Mouse (Mus musculus) layer of hippocampus, adult 8-10 months (tissue): Measurements from ENCODE around the gene Chkb. TPM values are rescaled to one million over a fixed set of nuclear protein-coding genes. Genes with fewer than 3 reads are reported as not detected.

Experiments used
- DNase-seq, 2 experiments: peaks; one replicate each; pipeline ENCODE4 v3.0.0; 2022; ENCODE audit warnings: low spot score in 2 of 2
- total RNA-seq, 4 experiments: library from RNA; stranded (reverse); gene quantifications; 2 replicates each; pipeline ENCODE4 v1.2.4; 2022

The Chkb gene
- 10 to 100 TPM; 42.9 to 50.3 (median 46.2) TPM for total RNA-seq

DNA sequence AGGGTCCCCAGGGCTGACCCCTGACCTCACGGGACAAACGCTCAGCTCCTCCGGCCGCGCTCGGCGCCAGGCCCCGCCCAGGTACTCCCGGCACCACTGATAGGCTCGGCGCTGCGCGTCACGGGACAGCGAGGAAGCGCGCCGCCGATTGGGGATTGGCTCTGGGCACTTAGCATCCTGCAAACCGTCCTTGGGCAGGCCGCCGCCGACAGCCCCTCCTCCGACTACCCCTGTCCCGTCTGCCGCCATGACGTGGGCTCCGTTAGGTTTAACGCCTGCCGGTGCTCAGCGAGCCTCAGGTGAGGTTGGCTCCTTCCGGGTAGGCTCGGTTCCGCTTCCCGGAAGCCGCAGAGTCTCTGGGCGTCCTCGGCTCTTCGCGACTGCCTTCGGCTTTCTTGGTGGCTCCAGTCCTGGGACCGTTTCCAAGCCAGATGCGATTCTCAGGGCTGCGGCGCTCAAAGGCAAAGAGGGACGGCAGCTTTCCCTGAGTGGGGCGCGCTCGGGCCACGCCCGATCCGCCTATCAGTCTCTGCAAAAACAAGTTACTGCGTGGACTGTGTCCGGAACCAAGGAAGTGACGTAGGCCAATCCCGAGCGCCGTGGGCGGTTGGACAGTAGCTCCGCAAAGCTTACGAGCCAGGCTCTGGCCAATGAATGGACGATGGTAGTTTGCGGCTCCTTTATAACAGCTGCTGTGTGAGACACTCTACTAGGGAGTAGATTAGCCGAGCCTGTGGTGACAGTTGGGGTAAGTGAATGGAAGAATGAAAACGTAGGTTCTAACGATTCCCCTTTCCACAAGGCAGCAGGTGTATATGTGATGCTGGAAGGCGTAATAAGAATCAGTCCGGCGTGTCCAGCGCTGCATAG lies at the start of gene Chkb, which contains the start of the genes C730034F03Rik and Gm44502:
Gene Chkb (minus strand): TSS at position 557 of the 870 bp plus-strand sequence.
Gene C730034F03Rik (plus strand): TSS at position 238 of the 870 bp plus-strand sequence.
Gene Gm44502 (minus strand): TSS at position 345 of the 870 bp plus-strand sequence.
- peak; percentile 94 to 96 for DNase-seq

DNA sequence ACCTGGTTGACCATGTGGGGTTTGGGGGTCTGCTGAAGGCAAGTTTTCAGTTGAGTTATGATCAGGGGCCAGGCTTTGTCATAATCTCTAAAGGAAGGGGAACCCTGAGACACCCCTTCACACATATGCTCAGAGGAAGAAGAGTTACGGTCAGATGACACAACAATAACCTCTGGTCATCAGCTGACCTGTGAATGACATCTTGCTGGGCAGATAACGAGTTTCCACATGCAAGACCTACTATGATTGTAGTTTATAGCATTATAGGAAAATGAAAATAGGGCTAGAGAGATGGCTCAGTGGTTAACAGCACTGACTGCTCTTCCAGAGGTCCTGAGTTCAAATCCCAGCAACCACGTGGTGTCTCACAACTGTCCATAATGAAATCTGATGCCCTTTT lies 48.9 kb upstream of the Chkb start:
- DNase-seq = no peak

DNA sequence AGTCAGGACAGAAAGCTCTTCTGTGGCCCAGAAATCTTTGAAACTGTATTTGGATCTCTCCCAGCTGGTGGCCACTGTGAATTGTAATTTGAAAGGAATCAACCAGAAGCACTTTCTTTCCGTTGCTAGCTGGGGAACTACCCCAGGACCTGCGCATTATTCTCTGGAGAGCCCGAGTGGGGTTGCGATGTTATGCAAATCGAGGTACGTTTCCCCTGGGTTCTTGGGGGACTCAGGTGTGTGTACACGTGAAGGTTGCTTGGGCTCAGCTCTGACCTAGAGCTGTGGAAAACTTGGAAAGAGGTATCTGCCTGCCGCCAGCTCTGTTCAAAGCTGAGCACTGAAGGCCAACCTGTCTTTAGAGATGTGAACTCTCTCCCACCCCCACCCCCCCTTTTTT lies 48.1 kb upstream of the Chkb start:
- no peak for DNase-seq

DNA sequence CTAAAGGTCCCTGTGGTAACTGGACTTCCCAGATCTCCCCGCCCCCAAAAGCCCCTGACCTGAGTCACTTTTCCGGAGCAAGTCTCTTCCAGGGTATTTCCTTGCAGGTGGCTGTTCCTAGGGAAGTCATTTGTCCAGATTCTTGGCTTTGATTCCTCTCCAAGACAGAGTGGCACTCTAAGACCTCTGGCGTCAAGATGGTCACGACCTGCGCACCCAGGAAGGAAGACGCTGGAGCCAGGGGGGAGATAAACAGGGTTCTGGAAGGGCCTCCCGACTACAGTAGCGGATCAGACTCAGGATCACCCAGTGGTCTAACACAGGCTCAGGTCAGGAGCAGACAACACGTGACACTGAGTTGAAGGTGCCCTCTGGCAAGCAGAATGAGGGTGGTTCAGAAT lies 47.4 kb upstream of the Chkb start, which contains the start of gene Arsa:
Gene Arsa (minus strand): TSS at position 335 of the 401 bp plus-strand sequence.
- no peak for DNase-seq

- no peak for DNase-seq
Observed at GRCm38 (mm10) chr15:89476475-89476815, 46.7 kb upstream of the Chkb start.

DNA sequence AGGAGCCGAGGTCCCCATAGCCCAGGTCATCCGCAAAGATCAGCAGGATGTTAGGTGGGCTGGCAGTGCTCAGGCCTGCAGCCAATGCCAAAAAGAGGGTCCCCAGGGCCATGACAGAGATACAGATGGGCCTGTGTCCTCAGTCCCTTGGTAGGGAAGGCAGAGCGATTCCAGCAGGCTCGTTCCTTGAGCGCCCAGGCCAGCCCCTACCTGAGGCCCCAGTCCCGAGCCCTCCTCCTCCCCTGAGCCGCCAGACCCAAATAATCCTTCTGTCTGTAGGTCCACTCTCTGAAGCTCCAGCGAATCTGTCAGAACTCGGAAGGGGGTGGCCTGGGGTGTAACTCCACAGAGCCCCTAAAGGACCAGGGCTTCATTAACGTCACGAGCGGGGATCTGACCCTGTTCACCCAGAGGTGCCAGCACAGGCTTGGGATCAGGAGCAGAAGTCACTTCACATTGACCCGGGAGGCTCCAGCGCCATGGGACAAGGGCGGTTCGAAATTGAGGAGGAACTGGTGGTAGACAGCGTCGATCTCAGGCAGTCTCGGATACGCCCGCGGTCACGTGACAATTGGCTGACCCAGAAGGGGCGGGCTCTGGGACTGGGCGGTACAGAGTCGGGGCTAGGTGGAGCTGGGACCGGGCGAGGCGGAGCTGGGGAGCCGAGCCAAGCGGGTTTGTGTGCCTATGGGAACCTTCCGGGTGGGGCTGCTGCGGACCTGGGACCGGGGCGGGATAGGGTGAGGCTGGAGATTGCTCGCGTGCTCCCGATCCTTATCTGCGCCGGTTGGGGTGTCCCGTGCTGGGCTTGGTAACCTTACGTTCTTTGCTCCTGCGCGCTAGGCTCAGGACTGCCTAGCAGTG lies 46.1 kb upstream of the Chkb start:
- DNase-seq = peak; percentile 89 to 92

DNA sequence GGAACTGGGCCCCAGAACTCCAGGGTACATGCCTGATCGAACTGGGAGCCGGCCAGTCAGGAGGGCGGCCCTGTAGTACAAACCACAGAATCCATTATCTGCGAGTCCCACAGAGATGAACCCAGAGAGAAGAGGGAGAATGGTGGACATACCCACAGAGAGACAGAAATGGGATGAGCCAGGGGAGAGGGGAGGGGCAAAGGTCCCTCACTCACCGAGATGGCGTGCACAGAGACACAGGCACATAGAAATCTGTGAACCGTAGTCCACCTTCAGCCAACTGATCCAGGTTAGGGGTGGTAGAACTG lies 45.5 kb upstream of the Chkb start:
- DNase-seq = no peak

- DNase-seq = no peak
Observed at GRCm38 (mm10) chr15:89474596-89475292, 45.0 kb upstream of the Chkb start.

- no peak for DNase-seq
Observed at GRCm38 (mm10) chr15:89473921-89474320, 44.2 kb upstream of the Chkb start.

DNA sequence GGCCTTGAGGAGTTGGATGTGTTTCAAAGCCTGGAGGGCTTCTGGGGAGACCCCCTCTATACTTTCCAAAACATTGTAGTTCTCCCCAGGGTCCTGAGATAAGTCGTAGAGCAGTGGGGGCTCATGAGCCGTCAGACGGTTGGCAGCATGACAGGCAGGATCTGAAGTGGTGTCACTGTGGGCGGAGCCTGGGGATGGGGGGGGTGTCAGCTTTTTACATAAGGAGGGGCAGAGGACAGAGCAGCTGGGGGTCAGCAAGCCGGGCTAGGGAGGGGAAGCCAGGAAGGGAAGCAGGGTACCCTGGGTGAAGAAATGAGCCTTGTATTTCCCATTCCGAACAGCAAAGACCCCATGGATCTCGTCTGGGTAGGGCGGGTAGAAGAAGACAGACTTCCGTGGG lies 43.7 kb upstream of the Chkb start:
- DNase-seq = no peak

- DNase-seq = no peak
Observed at GRCm38 (mm10) chr15:89471476-89471875, 41.8 kb upstream of the Chkb start.

DNA sequence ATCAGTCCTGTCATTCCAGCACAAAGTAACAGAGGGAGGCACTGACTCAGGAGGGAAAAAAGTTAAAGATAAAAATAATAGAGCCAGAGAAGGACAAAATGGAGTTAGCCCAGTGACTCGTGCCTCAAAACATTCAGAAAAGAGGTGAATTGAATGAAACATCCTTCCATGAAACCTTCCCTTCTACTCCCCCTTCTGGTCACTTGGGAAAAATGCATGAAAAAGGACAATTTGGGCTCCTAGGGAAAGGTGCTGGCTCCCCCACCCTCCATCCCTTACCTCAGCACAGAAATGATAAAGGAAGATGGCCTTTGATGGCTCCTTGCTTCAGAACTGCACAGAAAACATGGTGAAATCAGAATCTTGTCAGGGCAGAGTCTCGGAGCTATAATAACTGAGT lies 38.9 kb upstream of the Chkb start:
- DNase-seq = no peak

DNA sequence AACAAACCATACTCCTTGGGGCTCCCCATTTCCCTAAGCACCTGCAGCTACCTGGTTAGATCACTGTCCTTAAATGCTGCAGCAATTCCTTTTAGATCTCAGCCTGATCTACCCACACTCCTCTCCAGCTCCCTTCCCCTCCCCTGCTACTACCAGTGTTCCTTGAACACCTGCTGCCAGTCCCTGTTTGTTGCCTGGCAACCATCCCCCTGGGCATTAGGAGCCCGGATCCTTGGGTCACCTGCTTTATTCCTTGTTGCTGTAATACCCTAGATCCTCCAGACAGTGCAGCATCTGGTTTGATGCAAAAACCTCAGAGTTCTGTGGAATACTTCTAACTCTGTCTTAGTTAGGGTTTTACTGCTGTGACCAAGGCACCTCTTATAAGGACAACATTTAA lies 35.3 kb upstream of the Chkb start:
- DNase-seq = no peak

GRCm38 (mm10) chr15:89463334-89464235 lies 33.9 kb upstream of the Chkb start:
- DNase-seq = no peak

DNA sequence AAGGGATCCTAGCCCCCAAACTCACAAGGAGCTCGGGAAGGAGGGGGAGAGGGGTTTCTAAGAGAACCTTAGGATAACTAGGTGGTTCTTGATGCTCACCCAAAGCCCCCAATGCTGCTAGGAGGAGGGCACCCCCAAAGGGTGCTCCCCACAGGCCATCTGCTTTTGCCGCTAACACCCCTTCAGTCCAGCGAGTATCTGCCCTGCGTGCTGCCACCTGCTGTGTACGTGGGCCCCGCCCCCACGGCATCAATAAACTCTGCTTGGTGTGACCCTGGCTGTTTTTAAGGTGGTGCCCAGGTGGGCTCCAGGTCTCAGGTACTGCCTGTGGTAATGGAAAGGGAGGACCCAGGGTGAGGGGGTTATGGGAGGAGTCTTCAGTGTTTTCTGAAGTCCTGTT lies 32.5 kb upstream of the Chkb start:
- DNase-seq = no peak

- no peak for DNase-seq
Observed at GRCm38 (mm10) chr15:89461321-89461720, 31.6 kb upstream of the Chkb start.

- DNase-seq = no peak
Observed at GRCm38 (mm10) chr15:89460298-89460697, 30.6 kb upstream of the Chkb start.

GRCm38 (mm10) chr15:89459821-89460220 lies 30.1 kb upstream of the Chkb start:
- DNase-seq = no peak

DNA sequence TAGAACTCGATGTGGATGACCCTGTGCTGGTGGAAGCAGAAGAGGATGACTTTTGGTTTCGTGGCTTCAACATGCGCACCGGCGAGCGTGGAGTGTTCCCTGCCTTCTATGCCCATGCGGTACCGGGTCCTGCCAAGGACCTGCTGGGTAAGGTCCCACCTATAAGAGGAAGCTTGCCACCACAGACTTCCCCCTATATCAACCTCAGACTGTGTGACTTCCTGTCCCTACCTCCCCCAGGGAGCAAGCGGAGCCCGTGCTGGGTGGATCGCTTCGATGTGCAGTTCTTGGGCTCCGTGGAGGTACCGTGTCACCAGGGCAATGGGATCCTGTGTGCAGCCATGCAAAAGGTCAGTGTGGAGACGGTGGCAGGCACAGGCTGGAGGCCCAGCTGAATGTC lies 29.2 kb upstream of the Chkb start:
- no peak for DNase-seq

- no peak for DNase-seq
Observed at GRCm38 (mm10) chr15:89455642-89456041, 25.9 kb upstream of the Chkb start.

DNA sequence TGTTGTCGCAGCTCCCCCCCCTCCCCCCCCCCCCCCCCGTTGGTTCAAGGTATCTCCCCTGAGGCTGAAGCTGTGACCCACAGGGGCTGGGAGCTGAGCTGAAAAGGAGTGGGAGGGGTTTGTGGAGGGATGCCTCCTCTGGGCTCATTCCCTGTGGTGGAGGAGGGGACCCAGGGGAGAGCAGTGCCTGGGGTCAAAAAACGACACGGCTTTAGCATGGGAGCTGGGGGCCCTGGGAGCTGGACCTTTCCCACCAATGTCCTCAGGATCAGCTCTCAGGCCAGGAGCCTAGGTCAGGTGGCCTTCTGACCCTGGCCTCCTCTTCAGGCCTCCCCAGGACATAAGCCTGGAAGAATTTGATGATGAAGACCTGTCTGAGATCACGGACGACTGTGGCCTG lies 25.1 kb upstream of the Chkb start:
- no peak for DNase-seq
